Mouse (Mus musculus): ENCODE data around the gene Rexo1.
"Not testable (repeated sequence)": the region's sequence is repeated elsewhere in the genome, so short reads cannot be mapped to it uniquely, and the experiment has no call there.

The Rexo1 gene

GRCm38 (mm10) chr10:80561116-80561944, at the start of gene Rexo1:
Rexo1 (minus strand) TSS chr10:80561560.
- peak; percentile 95 for DNase-seq (ENCODE audit: low read depth, low spot score)
- H3K27me3 ChIP-seq (ENCODE audit: control insufficient read depth, insufficient read depth, low read length, poor library complexity, severe bottlenecking), result no peaks in the 10 kb centered on the region
- H3K36me3 ChIP-seq (ENCODE audit: control insufficient read depth, insufficient read depth, low read length, poor library complexity, severe bottlenecking), result no peaks in the 10 kb centered on the region

DNA sequence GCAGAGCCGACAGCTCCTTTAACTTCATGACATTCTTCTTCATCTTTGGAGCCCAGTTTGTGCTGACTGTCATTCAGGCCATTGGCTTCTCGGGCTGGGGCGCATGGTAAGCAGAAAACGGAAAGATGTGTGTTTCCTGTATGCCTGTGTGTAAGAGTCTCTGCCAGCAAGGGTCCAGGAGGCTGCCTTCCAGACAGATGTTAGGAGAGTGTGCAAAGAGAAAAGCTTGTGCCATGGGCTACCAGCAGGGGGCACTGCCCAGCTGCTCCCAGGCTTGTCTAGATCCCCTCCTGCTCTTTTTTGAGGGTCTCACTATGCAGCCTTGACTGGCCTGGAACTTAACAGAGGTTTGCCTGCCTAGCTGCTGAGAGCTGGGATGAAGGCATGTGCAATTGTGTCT, 49.7 kb upstream of the Rexo1 start:
- H3K36me3 ChIP-seq (ENCODE audit: control insufficient read depth, insufficient read depth, low read length, poor library complexity, severe bottlenecking), result peaks cover 4% of the 10 kb centered on the region
- peak; percentile 71 for DNase-seq (ENCODE audit: low read depth, low spot score)
- no peaks in the 10 kb centered on the region for H3K27me3 ChIP-seq (ENCODE audit: control insufficient read depth, insufficient read depth, low read length, poor library complexity, severe bottlenecking)

DNA sequence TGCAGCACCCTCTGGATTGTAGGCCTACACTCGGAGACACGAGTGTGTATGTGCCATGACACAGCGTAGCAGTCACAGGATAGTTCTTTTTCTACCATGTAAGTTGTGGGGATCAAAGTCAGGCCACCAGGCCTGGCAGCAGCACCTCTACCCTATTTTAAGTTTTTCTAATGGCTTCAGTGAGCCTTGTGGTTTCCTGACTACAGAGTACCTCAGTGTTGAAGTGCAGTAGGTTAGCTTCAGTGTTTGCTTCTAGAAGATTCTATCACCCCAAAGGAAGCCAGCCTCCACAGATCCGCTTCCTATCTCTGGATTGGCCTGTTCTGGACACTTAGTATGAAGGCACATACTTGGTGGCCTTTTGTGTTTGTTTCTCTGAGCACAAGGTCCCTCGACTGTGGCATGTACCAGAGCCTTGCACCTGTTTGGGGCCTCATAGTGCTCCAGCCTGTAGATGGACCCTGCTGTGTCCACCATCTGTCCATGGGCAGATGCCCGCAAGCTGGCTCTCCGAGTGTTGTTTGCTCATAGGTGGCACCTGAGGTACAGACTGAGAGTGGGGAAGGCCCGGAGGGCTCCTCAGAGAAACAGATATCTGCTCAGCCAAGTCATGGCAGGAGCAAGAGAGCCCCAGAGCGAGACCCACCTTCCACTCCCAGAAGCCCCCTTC, 48.9 kb upstream of the Rexo1 start:
- Histone ChIP-seq H3K36me3 (ENCODE audit: control insufficient read depth, insufficient read depth, low read length, poor library complexity, severe bottlenecking) (peaks cover 4% of the 10 kb centered on the region), H3K27me3 (ENCODE audit: control insufficient read depth, insufficient read depth, low read length, poor library complexity, severe bottlenecking) (no peaks in the 10 kb centered on the region)
- DNase-seq (ENCODE audit: low read depth, low spot score), result peak; percentile 48

- no peaks in the 10 kb centered on the region for H3K27me3 ChIP-seq (ENCODE audit: control insufficient read depth, insufficient read depth, low read length, poor library complexity, severe bottlenecking)
- DNase-seq (ENCODE audit: low read depth, low spot score), result no peak
These were observed 48.0 kb upstream of the Rexo1 start for GRCm38 (mm10) chr10:80609269-80609924.

GRCm38 (mm10) chr10:80608435-80608834, 47.1 kb upstream of the Rexo1 start:
- Histone ChIP-seq H3K36me3 (ENCODE audit: control insufficient read depth, insufficient read depth, low read length, poor library complexity, severe bottlenecking) (peaks cover 4% of the 10 kb centered on the region), H3K27me3 (ENCODE audit: control insufficient read depth, insufficient read depth, low read length, poor library complexity, severe bottlenecking) (no peaks in the 10 kb centered on the region)
- DNase-seq (ENCODE audit: low read depth, low spot score), result no peak

More at GRCm38 (mm10) chr10:80609269-80609924, 48.0 kb upstream of the Rexo1 start:
- H3K36me3 ChIP-seq (ENCODE audit: control insufficient read depth, insufficient read depth, low read length, poor library complexity, severe bottlenecking), result peaks cover 4% of the 10 kb centered on the region

DNA sequence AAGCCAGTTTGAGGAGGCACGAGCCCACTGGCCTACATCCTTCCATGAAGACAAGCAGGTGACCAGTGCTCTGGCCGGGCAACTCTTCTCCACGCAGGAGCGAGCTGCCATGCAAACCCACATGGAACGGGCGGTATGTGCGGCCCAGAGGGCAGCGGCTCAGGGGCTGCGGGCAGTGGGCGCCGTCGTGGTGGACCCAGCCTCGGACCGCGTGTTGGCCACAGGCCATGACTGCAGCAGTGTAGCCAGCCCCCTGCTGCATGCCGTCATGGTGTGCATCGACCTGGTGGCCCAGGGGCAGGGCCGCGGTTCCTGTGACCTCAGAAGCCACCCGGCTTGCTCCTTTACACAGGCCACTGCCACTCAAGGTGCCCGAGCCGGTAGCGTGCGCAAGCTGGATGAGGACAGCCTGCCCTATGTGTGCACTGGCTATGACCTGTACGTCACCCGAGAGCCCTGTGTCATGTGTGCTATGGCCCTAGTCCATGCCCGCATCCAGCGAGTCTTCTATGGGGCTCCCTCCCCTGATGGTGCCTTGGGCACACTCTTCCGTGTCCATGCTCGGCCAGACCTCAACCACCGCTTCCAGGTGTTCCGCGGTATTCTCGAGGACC, 45.5 kb upstream of the Rexo1 start:
- no peak for DNase-seq (ENCODE audit: low read depth, low spot score)
- H3K36me3 ChIP-seq (ENCODE audit: control insufficient read depth, insufficient read depth, low read length, poor library complexity, severe bottlenecking), result peaks cover 4% of the 10 kb centered on the region

DNA sequence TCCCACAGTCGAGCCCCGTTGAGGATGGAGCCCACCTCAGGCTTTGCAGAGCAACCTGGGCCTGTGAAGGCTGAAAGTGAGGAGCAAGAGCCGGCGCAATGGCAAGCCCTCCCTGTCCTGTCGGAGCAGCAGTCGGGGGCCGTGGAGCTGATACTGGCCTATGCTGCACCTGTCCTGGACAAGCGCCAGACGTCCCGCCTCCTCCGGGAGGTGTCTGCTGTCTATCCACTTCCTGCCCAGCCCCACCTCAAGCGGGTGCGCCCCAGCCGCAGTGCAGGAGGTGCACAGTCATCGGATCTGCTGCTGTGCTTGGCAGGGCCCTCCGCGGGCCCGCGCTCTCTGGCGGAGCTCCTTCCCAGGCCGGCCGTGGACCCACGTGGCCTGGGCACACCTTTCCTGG, 44.9 kb upstream of the Rexo1 start:
- Histone ChIP-seq H3K27me3 (ENCODE audit: control insufficient read depth, insufficient read depth, low read length, poor library complexity, severe bottlenecking) (no peaks in the 10 kb centered on the region), H3K36me3 (ENCODE audit: control insufficient read depth, insufficient read depth, low read length, poor library complexity, severe bottlenecking) (peaks cover 4% of the 10 kb centered on the region)
- no peak for DNase-seq (ENCODE audit: low read depth, low spot score)

More for the DNA sequence above, 45.5 kb upstream of the Rexo1 start:
- H3K27me3 ChIP-seq (ENCODE audit: control insufficient read depth, insufficient read depth, low read length, poor library complexity, severe bottlenecking), result no peaks in the 10 kb centered on the region

GRCm38 (mm10) chr10:80605721-80606120, 44.4 kb upstream of the Rexo1 start, which contains the start of gene Gm49322:
Gm49322 (plus strand) TSS chr10:80606021.
- not testable (repeated sequence) for DNase-seq (ENCODE audit: low read depth, low spot score); H3K27me3 ChIP-seq (ENCODE audit: control insufficient read depth, insufficient read depth, low read length, poor library complexity, severe bottlenecking); H3K36me3 ChIP-seq (ENCODE audit: control insufficient read depth, insufficient read depth, low read length, poor library complexity, severe bottlenecking)

GRCm38 (mm10) chr10:80604988-80605387, 43.6 kb upstream of the Rexo1 start:
- no peak for DNase-seq (ENCODE audit: low read depth, low spot score)
- Histone ChIP-seq H3K27me3 (ENCODE audit: control insufficient read depth, insufficient read depth, low read length, poor library complexity, severe bottlenecking) (no peaks in the 10 kb centered on the region), H3K36me3 (ENCODE audit: control insufficient read depth, insufficient read depth, low read length, poor library complexity, severe bottlenecking) (peaks cover 4% of the 10 kb centered on the region)

GRCm38 (mm10) chr10:80604001-80604509, 42.7 kb upstream of the Rexo1 start:
- Histone ChIP-seq H3K36me3 (ENCODE audit: control insufficient read depth, insufficient read depth, low read length, poor library complexity, severe bottlenecking) (peaks cover 4% of the 10 kb centered on the region), H3K27me3 (ENCODE audit: control insufficient read depth, insufficient read depth, low read length, poor library complexity, severe bottlenecking) (no peaks in the 10 kb centered on the region)
- DNase-seq (ENCODE audit: low read depth, low spot score), result peak; percentile 80

DNA sequence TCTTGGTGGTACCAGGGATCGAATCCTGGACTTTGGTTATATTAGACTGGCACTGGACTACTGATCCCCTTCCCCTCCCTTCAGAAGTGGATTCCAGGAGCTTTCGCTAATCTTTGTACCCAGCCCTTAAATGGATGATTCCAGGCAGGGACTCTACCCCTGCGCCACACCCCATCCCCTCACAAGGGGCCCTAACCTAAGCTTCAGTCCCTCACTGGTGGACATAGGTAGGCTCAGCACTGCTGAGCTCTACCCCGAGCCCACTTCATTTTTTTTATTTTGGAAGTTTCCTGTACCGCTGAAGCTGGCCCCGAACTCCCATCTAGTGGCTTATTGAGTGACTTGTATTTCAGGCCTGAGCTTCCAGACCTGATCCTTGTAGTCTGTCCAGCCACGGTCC, 42.0 kb upstream of the Rexo1 start:
- peaks cover 4% of the 10 kb centered on the region for H3K36me3 ChIP-seq (ENCODE audit: control insufficient read depth, insufficient read depth, low read length, poor library complexity, severe bottlenecking)
- DNase-seq (ENCODE audit: low read depth, low spot score), result no peak
- H3K27me3 ChIP-seq (ENCODE audit: control insufficient read depth, insufficient read depth, low read length, poor library complexity, severe bottlenecking), result no peaks in the 10 kb centered on the region

- no peaks in the 10 kb centered on the region for H3K27me3 ChIP-seq (ENCODE audit: control insufficient read depth, insufficient read depth, low read length, poor library complexity, severe bottlenecking)
- peak; percentile 95 for DNase-seq (ENCODE audit: low read depth, low spot score)
- peaks cover 3% of the 10 kb centered on the region for H3K36me3 ChIP-seq (ENCODE audit: control insufficient read depth, insufficient read depth, low read length, poor library complexity, severe bottlenecking)
These were observed 41.5 kb upstream of the Rexo1 start, which contains the start of the genes Scamp4 and Adat3 for GRCm38 (mm10) chr10:80602698-80603325. Scamp4 (plus strand) TSS chr10:80602872. Adat3 (plus strand) TSS chr10:80602880.

DNA sequence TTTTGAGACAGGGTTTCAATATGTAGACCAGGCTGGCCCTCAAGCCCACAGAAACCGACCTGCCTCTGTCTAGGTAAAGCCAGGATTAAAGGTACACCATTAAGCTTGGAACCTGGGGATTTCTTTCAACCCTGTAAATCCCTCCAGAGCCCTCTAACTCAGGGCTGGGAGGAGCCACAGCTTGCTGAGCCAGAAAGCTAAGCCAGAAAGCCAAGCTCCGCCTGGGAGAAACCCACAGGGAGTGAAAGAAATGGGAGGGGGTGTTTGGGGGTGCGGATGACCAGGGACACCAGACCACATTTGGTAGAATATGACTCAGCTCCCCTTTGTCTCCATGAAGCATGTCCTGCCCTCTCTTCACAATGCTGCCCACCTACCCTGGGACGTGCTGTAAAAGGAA, 35.0 kb upstream of the Rexo1 start:
- H3K36me3 ChIP-seq (ENCODE audit: control insufficient read depth, insufficient read depth, low read length, poor library complexity, severe bottlenecking), result no peaks in the 10 kb centered on the region
- DNase-seq (ENCODE audit: low read depth, low spot score), result no peak
- H3K27me3 ChIP-seq (ENCODE audit: control insufficient read depth, insufficient read depth, low read length, poor library complexity, severe bottlenecking), result no peaks in the 10 kb centered on the region
